Mouse (Mus musculus) CH12.LX (cell line): ENCODE data around the gene Krt71. TPM values are rescaled to one million over a fixed set of nuclear protein-coding genes. Genes with fewer than 3 reads are reported as not detected.

Experiments used
- DNase-seq: peaks from one replicate; pipeline ENCODE4 v3.0.0-alpha.2; 2013; ENCODE audit errors: extremely low read depth
- H3K27ac ChIP-seq: 2 replicates; pipeline ENCODE4 v1.5.1; 2012; ENCODE audit warnings: low read depth, mild to moderate bottlenecking, control low read depth, moderate library complexity; ENCODE audit not compliant: insufficient read depth
- H3K27me3 ChIP-seq: replicated peaks from 2 replicates; pipeline ENCODE3; 2012; ENCODE audit warnings: inconsistent platforms
- H3K36me3 ChIP-seq, 2 experiments: replicated peaks in 1 of 2; 2 replicates each; pipeline versions ENCODE3 to v1.6.1; 2012; ENCODE audit warnings: inconsistent platforms in 1 of 2, low read length in 1 of 2, mild to moderate bottlenecking in 1 of 2, mixed read lengths in 1 of 2, moderate library complexity in 1 of 2; ENCODE audit not compliant: control insufficient read depth in 1 of 2, insufficient read depth in 1 of 2
- H3K4me1 ChIP-seq, 2 experiments: 2 replicates each; pipeline ENCODE4 v1.6.1; 2012; ENCODE audit warnings: inconsistent platforms in 1 of 2, moderate library complexity in 1 of 2; ENCODE audit not compliant: insufficient read depth in 2 of 2, control insufficient read depth in 1 of 2
- H3K4me2 ChIP-seq: 2 replicates; pipeline ENCODE4 v1.6.1; 2012; ENCODE audit warnings: low read depth, mild to moderate bottlenecking, control low read depth; ENCODE audit not compliant: poor library complexity, insufficient read depth, severe bottlenecking
- H3K4me3 ChIP-seq, 3 experiments: fragments of 150-350 bp in 1 of 3; sonication (generic) in 1 of 3; replicated peaks in 1 of 3; 2 replicates each; pipeline versions ENCODE3 to v1.5.1; 2011 to 2012; ENCODE audit warnings: low read depth in 2 of 3, low read length in 2 of 3, mild to moderate bottlenecking in 2 of 3, moderate library complexity in 2 of 3, control low read depth in 1 of 3, improper control_type of control experiment in 1 of 3, inconsistent platforms in 1 of 3, mixed read lengths in 1 of 3; ENCODE audit not compliant: poor library complexity in 1 of 3
- H3K79me2 ChIP-seq: replicated peaks from 2 replicates; pipeline ENCODE4 v1.6.1; 2012; ENCODE audit warnings: mild to moderate bottlenecking, moderate library complexity; ENCODE audit not compliant: control insufficient read depth, poor library complexity, insufficient read depth, severe bottlenecking; ENCODE audit errors: extremely low read depth
- H3K9ac ChIP-seq: 2 replicates; pipeline ENCODE4 v1.6.1; 2012; ENCODE audit warnings: low read depth, mild to moderate bottlenecking, control low read depth, moderate library complexity; ENCODE audit not compliant: insufficient read depth
- H3K9me3 ChIP-seq: replicated peaks from 2 replicates; pipeline ENCODE3; 2012; ENCODE audit warnings: low read length, inconsistent platforms, mixed read lengths
- BHLHE40 ChIP-seq: IDR thresholded peaks from 2 replicates; pipeline ENCODE4 v1.6.1; 2011; ENCODE audit warnings: mild to moderate bottlenecking, low read depth, low read length, improper control_type of control experiment
- CHD1 ChIP-seq: IDR thresholded peaks from 2 replicates; pipeline ENCODE4 v1.6.1; 2012; ENCODE audit warnings: low read depth, low read length, improper control_type of control experiment, inconsistent platforms
- CHD2 ChIP-seq: IDR thresholded peaks from 2 replicates; pipeline ENCODE4 v1.6.1; 2011; ENCODE audit warnings: low read length, improper control_type of control experiment
- CTCF ChIP-seq, 2 experiments: IDR thresholded peaks in 1 of 2; conservative IDR thresholded peaks in 1 of 2; 2 replicates each; pipeline ENCODE4 v1.5.1; 2011 to 2012; ENCODE audit warnings: low read depth in 2 of 2, low read length in 2 of 2, improper control_type of control experiment in 1 of 2, inconsistent platforms in 1 of 2, mild to moderate bottlenecking in 1 of 2, moderate library complexity in 1 of 2
- E2F4 ChIP-seq: IDR thresholded peaks from 2 replicates; pipeline ENCODE4 v1.6.1; 2011; ENCODE audit warnings: low read depth, low read length, improper control_type of control experiment; ENCODE audit not compliant: insufficient replicate concordance
- ELF1 ChIP-seq: IDR thresholded peaks from 2 replicates; pipeline ENCODE4 v1.6.1; 2014; ENCODE audit warnings: low read depth, mild to moderate bottlenecking, inconsistent platforms, low read length, improper control_type of control experiment
- EP300 ChIP-seq: IDR thresholded peaks from 2 replicates; pipeline ENCODE4 v1.6.1; 2011; ENCODE audit warnings: low read length, improper control_type of control experiment
- ETS1 ChIP-seq: conservative IDR thresholded peaks from 2 replicates; pipeline ENCODE4 v1.6.1; 2012; ENCODE audit warnings: low read depth, mild to moderate bottlenecking, inconsistent platforms, low read length, improper control_type of control experiment, moderate library complexity
- GABPA ChIP-seq: IDR thresholded peaks from 2 replicates; pipeline ENCODE4 v1.6.1; 2012; ENCODE audit warnings: low read depth, low read length, improper control_type of control experiment, inconsistent platforms; ENCODE audit not compliant: insufficient replicate concordance
- JUND ChIP-seq: conservative IDR thresholded peaks from 2 replicates; pipeline ENCODE4 v1.6.1; 2011; ENCODE audit warnings: low read depth, low read length, improper control_type of control experiment
- KAT2A ChIP-seq: IDR thresholded peaks from 2 replicates; pipeline ENCODE4 v1.6.1; 2012; ENCODE audit warnings: low read length, improper control_type of control experiment, inconsistent platforms; ENCODE audit not compliant: insufficient replicate concordance
- MEF2A ChIP-seq: IDR thresholded peaks from 2 replicates; pipeline ENCODE4 v1.6.1; 2014; ENCODE audit warnings: low read depth, mild to moderate bottlenecking, inconsistent platforms, low read length, improper control_type of control experiment, borderline replicate concordance
- MXI1 ChIP-seq: IDR thresholded peaks from 2 replicates; pipeline ENCODE4 v1.6.1; 2011; ENCODE audit warnings: mild to moderate bottlenecking, low read depth, low read length, improper control_type of control experiment
- MYC ChIP-seq: IDR thresholded peaks from 2 replicates; pipeline ENCODE4 v1.6.1; 2011; ENCODE audit warnings: low read depth, mild to moderate bottlenecking, improper control_type of control experiment, low read length
- NELFE ChIP-seq: IDR thresholded peaks from 2 replicates; pipeline ENCODE4 v1.6.1; 2011; ENCODE audit warnings: low read depth, low read length, improper control_type of control experiment
- NRF1 ChIP-seq: IDR thresholded peaks from 2 replicates; pipeline ENCODE4 v1.6.1; 2014; ENCODE audit warnings: low read depth, mild to moderate bottlenecking, inconsistent platforms, low read length, improper control_type of control experiment, moderate library complexity
- PAX5 ChIP-seq: IDR thresholded peaks from 2 replicates; pipeline ENCODE4 v1.6.1; 2012; ENCODE audit warnings: low read length, inconsistent platforms, mixed read lengths
- POLR2A ChIP-seq: IDR thresholded peaks from 2 replicates; pipeline ENCODE4 v1.6.1; 2011; ENCODE audit warnings: low read depth, mild to moderate bottlenecking, improper control_type of control experiment, low read length
- POLR2AphosphoS2 ChIP-seq: IDR thresholded peaks from 2 replicates; pipeline ENCODE4 v1.6.1; 2011; ENCODE audit warnings: low read depth, low read length, improper control_type of control experiment
- SIN3A ChIP-seq: IDR thresholded peaks from 2 replicates; pipeline ENCODE4 v1.6.1; 2012; ENCODE audit warnings: low read length, improper control_type of control experiment, inconsistent platforms
- TBP ChIP-seq: conservative IDR thresholded peaks from 2 replicates; pipeline ENCODE4 v1.6.1; 2011; ENCODE audit warnings: low read depth, low read length, improper control_type of control experiment
- TCF12 ChIP-seq: IDR thresholded peaks from 2 replicates; pipeline ENCODE4 v1.6.1; 2014; ENCODE audit warnings: low read depth, mild to moderate bottlenecking, inconsistent platforms, low read length, improper control_type of control experiment
- ZC3H11A ChIP-seq: IDR thresholded peaks from 2 replicates; pipeline ENCODE4 v1.6.1; 2012; ENCODE audit warnings: low read depth, mild to moderate bottlenecking, inconsistent platforms, low read length, improper control_type of control experiment
- ZMIZ1 ChIP-seq: IDR thresholded peaks from 2 replicates; pipeline ENCODE4 v1.6.1; 2012; ENCODE audit warnings: low read depth, mild to moderate bottlenecking, inconsistent platforms, low read length, improper control_type of control experiment
- ZNF384 ChIP-seq: IDR thresholded peaks from 2 replicates; pipeline ENCODE4 v1.6.1; 2012; ENCODE audit warnings: low read depth, low read length, improper control_type of control experiment, inconsistent platforms
- dilution Hi-C: fragments of 300-500 bp; cut with MboI; formaldehyde crosslinking; loops from 2 replicates; pipeline ENCODE4 v1.14.3; 2020; ENCODE audit warnings: low sequenced_read_pairs; ENCODE audit not compliant: extremely low pct_unique_long_range_greater_than_20kb, extremely low pct_ligation_motif_present
- in situ Hi-C: fragments of 300-500 bp; cut with MboI; formaldehyde crosslinking; loops from 3 replicates; pipeline ENCODE4 v1.14.3; 2019; ENCODE audit warnings: low sequenced_read_pairs, low pct_ligation_motif_present, low pct_unique_long_range_greater_than_20kb, mixed read lengths
- polyA plus RNA-seq: library from polyadenylated mRNA; unstranded; fragments of >175 nt; gene quantifications from 2 replicates; pipeline ENCODE4 v1.2.1, GENCODE M21; 2012; ENCODE audit warnings: low read depth; ENCODE audit not compliant: insufficient read length
- total RNA-seq, 2 experiments: library from RNA; depleted of rRNA; stranded (reverse); fragments of 300-350 nt in 1 of 2; fragments of >200 nt in 1 of 2; gene quantifications; 2 replicates each; pipeline ENCODE4 v1.2.3; 2012 to 2014

Krt71 gene
- total and polyA plus RNA-seq, 3 experiments: not detected

DNA sequence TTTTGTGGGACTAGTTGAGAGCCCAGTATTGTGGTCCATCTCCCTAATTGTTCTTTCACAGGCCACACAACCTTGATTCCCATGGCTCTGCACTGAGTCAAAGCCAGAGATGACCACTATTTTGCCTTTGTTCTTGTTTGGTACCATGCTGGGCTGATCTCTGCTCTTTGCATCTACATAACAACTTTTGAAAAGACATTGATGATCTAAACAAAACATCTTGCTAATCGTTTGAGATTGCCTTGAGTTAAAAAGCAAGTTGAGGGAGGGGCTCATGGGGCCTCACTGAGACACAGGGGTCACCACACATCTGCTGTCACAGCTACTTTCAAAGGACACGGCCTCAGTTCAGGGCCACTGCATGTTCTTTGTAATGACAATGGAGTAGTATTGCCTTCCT is 40.5 kb downstream of the Krt71 start:
- Histone ChIP-seq H3K9me3 (no peaks in the 10 kb centered on the region), H3K36me3 (no peaks in the 10 kb centered on the region), H3K4me2 (no peak overlapping the region), H3K27ac (no peak overlapping the region), H3K4me3 (no peak overlapping the region), H3K79me2 (no peaks in the 10 kb centered on the region), H3K4me1 (no peaks in the 10 kb centered on the region), H3K27me3 (peaks cover 95% of the 10 kb centered on the region), H3K9ac (no peak overlapping the region)
- TF ChIP-seq KAT2A (no peak), TCF12 (no peak), ETS1 (no peak), ZC3H11A (no peak), ELF1 (no peak), MEF2A (no peak), TBP (no peak)
- dilution Hi-C loops (no loop called here), in situ Hi-C loops (no loop called here)
- DNase-seq: no peak

DNA sequence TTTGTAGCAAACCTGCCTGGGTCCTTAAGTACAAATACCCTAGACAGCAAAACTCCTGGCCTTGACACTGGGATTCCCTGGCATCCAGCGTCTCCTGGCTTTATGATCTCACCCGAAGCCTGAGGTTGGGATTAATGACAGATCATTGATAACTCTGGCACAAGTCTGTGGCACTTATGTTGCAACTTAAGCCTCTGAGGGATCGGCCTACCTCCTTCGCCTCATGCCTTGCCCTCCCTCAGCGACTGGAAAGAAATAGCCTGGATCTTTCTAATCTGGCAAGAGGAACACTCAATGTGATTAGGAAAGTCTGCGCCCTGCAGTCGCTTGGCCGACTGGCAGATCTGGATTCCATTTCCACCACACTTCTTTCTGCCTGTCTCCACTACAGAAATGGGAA is 43.0 kb downstream of the Krt71 start:
- Histone ChIP-seq H3K4me1 (no peaks in the 10 kb centered on the region), H3K4me3 (no peak overlapping the region), H3K4me2 (no peak overlapping the region), H3K79me2 (no peaks in the 10 kb centered on the region), H3K9ac (no peak overlapping the region), H3K27ac (no peak overlapping the region), H3K9me3 (no peaks in the 10 kb centered on the region), H3K27me3 (peaks cover 96% of the 10 kb centered on the region), H3K36me3 (no peaks in the 10 kb centered on the region)
- no peak for DNase-seq
- dilution Hi-C loops (no loop called here), in situ Hi-C loops (no loop called here)
- no peak for TF ChIP-seq CHD2
- TF ChIP-seq ELF1: no peak
- no peak for TF ChIP-seq KAT2A
- TF ChIP-seq NRF1: no peak
- no peak for TF ChIP-seq MYC
- no peak for TF ChIP-seq SIN3A
- TF ChIP-seq CTCF (conservative IDR thresholded peaks at IDR 0.05 in 1 of 2, IDR thresholded peaks at IDR 0.05 in 1 of 2; ENCODE audit: low read depth in 2 of 2, low read length in 2 of 2): no peak
- TF ChIP-seq TCF12: no peak

DNA sequence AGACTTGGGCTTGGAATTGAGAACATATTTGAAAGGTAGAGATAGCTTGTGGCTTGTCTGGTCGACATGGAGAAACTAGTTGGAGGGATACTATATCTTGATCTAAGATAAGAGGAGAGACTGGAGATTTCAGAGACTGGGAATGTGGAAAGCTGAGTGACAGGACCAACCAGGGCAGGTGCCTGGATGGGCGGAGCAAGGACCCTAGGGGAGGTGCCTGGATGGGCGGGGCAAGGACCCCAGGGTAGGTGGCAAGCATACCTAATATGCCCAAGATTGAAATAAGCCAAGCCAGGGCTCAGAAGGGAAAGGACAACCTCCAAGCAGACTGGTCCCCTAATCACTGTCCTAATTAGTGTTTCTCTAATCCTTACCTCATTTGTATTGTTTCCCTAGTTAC is 43.7 kb downstream of the Krt71 start:
- Histone ChIP-seq H3K9me3 (no peaks in the 10 kb centered on the region), H3K4me3 (no peak overlapping the region), H3K9ac (no peak overlapping the region), H3K4me2 (no peak overlapping the region), H3K36me3 (no peaks in the 10 kb centered on the region), H3K27ac (no peak overlapping the region), H3K79me2 (no peaks in the 10 kb centered on the region), H3K4me1 (no peaks in the 10 kb centered on the region)
- dilution Hi-C loops: no loop called here
- TF ChIP-seq TBP (no peak), POLR2A (no peak), GABPA (no peak), MYC (no peak), E2F4 (no peak), NRF1 (no peak), MXI1 (no peak), BHLHE40 (no peak), CHD1 (no peak), ZNF384 (no peak), NELFE (no peak), ETS1 (no peak), PAX5 (no peak), EP300 (no peak), JUND (no peak), ZMIZ1 (no peak), POLR2AphosphoS2 (no peak)
- TF ChIP-seq, all 38 proteins: peak for 0
- DNase-seq: no peak
- in situ Hi-C loops: no loop called here
- peaks cover 96% of the 10 kb centered on the region for H3K27me3 ChIP-seq
